ENCODE assay signal across 15 mouse cellular contexts in the genomic region with DNA sequence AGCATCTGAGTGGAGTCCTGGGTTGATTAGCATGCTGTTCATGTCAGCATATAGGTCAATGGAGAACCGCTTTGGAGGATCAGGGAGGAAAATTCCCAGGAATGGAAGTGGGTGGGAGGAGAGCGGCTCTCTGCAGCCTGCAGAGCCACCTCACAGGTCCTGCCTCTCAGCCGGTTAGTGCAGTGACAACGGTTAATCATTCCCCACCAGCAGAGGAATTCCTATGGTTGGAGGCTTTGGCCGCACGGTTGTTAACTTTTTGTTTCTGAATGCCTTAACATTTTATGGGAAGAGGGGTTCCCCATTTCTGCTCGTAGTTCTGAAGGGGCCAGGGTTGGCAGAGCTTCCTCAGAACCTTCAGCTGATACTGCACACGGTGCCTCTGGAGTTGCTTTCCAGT.
DNase-seq lines count a peak whose midpoint lies in the region; ATAC-seq and TF ChIP-seq lines count a peak whose summit lies in the region.
"Had no signal": no experiment of that assay in that cellular context is flagged by ENCODE, and none has a peak within 500 bp of the region (broad histone marks: within the 10 kb centered on the region; RNA-seq: fewer than 3 reads in every experiment).

No protein-coding gene starts in this region.

- TF ChIP-seq CTCF in thymus, adult 2 months (IDR thresholded peaks at IDR 0.05; ENCODE audit: borderline replicate concordance, control insufficient read depth, extremely low read depth, insufficient read depth, low read length, poor library complexity): no peak

- no peak for ATAC-seq in heart, embryonic 13.5 days (ENCODE audit: extremely low read depth, insufficient number of reproducible peaks, low FRiP score, low TSS enrichment)
- peak; percentile 81 for ATAC-seq in kidney, embryonic 15.5 days (replicated peaks; ENCODE audit: low FRiP score)
- ATAC-seq: intestine, postnatal 0 days had no signal

- H3K9ac ChIP-seq in heart, embryonic 13.5 days: no peak overlapping the region
- H3K9ac ChIP-seq in kidney, embryonic 15.5 days: no peak overlapping the region
- H3K9ac ChIP-seq: embryonic facial prominence, embryonic 13.5 days; limb, embryonic 15.5 days; midbrain, embryonic 12.5 days had no signal

- peak overlapping the region; percentile 15; the same call in 1 of the 2 replicates for H3K27ac ChIP-seq in heart, embryonic 13.5 days (replicated peaks)
- H3K27ac ChIP-seq in thymus, adult 2 months (ENCODE audit: control insufficient read depth, insufficient read depth, low read length): peak overlapping the region; percentile 82
- peak overlapping the region; percentile 90 for H3K27ac ChIP-seq in kidney, embryonic 15.5 days
- 0 out of 2 replicates have a peak overlapping the region, but pooled peaks have one; percentile 27 for H3K27ac ChIP-seq in limb, embryonic 10.5 days
- H3K27ac ChIP-seq: embryonic facial prominence, embryonic 13.5 days; limb, embryonic 15.5 days; midbrain, embryonic 12.5 days had no signal

- TF ChIP-seq POLR2A in thymus, adult 2 months (IDR thresholded peaks at IDR 0.05; ENCODE audit: control insufficient read depth, extremely low read depth, insufficient read depth, low read length, poor library complexity): no peak

- H3K27me3 ChIP-seq in heart, embryonic 13.5 days (replicated peaks): no peaks in the 10 kb centered on the region
- H3K27me3 ChIP-seq in thymus, adult 2 months (ENCODE audit: control insufficient read depth, insufficient read depth, low read length): no peaks in the 10 kb centered on the region
- no peaks in the 10 kb centered on the region for H3K27me3 ChIP-seq in kidney, embryonic 15.5 days
- H3K27me3 ChIP-seq in limb, embryonic 10.5 days (ENCODE audit: low read depth, poor library complexity, severe bottlenecking): no peaks in the 10 kb centered on the region
- H3K27me3 ChIP-seq: embryonic facial prominence, embryonic 13.5 days; limb, embryonic 15.5 days; midbrain, embryonic 12.5 days had no signal

- no peak for DNase-seq in heart, postnatal 14 days
- DNase-seq in thymus, adult 2 months: no peak
- DNase-seq in thymus, postnatal 10 days (ENCODE audit: low spot score in 2 of 2): no peak
- DNase-seq in limb, embryonic 10.5 days (ENCODE audit: low spot score): no peak
- DNase-seq in right cerebral cortex, postnatal 25 days: no peak
- no peak for DNase-seq in c-Kit-positive CD71-positive TER-119-positive erythroid progenitor cells, embryonic 14.5 days (ENCODE audit: low spot score)
- DNase-seq: adrenal gland, postnatal 14 days; cerebellum, adult 9-10 months; gastrocnemius, postnatal 10 days had no signal

- intact Hi-C loops in heart, postnatal 14 days (cut with DNase I): no loop called here

- 51% methylated on average over 8 of the region's 8 CpGs for WGBS in heart, embryonic 13.5 days
- WGBS in thymus, adult 2 months: 85% methylated on average over 8 of the region's 8 CpGs
- WGBS in kidney, embryonic 15.5 days: 39% methylated on average over 8 of the region's 8 CpGs
- WGBS in limb, embryonic 10.5 days: 81% methylated on average over 8 of the region's 8 CpGs

- H3K9me3 ChIP-seq in heart, embryonic 13.5 days: no peaks in the 10 kb centered on the region
- no peaks in the 10 kb centered on the region for H3K9me3 ChIP-seq in kidney, embryonic 15.5 days (replicated peaks)
- H3K9me3 ChIP-seq in limb, embryonic 10.5 days (replicated peaks): no peaks in the 10 kb centered on the region
- H3K9me3 ChIP-seq: embryonic facial prominence, embryonic 13.5 days; limb, embryonic 15.5 days; midbrain, embryonic 12.5 days had no signal

- no peak overlapping the region for H3K4me2 ChIP-seq in heart, embryonic 13.5 days
- H3K4me2 ChIP-seq in kidney, embryonic 15.5 days: peak overlapping the region; percentile 37; the same call in 1 of the 2 replicates
- H3K4me2 ChIP-seq: embryonic facial prominence, embryonic 13.5 days; limb, embryonic 15.5 days; midbrain, embryonic 12.5 days had no signal

- peaks cover 61% of the 10 kb centered on the region for H3K36me3 ChIP-seq in heart, embryonic 13.5 days
- H3K36me3 ChIP-seq in thymus, adult 2 months (ENCODE audit: control insufficient read depth, insufficient read depth, low read length): peaks cover 72% of the 10 kb centered on the region
- H3K36me3 ChIP-seq in kidney, embryonic 15.5 days: peaks cover 43% of the 10 kb centered on the region
- peaks cover 70% of the 10 kb centered on the region for H3K36me3 ChIP-seq in limb, embryonic 10.5 days
- H3K36me3 ChIP-seq: midbrain, embryonic 12.5 days had no signal

- no peak overlapping the region for H3K4me3 ChIP-seq in heart, embryonic 13.5 days
- no peak overlapping the region for H3K4me3 ChIP-seq in thymus, adult 2 months (ENCODE audit: control insufficient read depth, insufficient read depth, low read length)
- no peak overlapping the region for H3K4me3 ChIP-seq in kidney, embryonic 15.5 days (replicated peaks)
- H3K4me3 ChIP-seq in limb, embryonic 10.5 days: no peak overlapping the region
- H3K4me3 ChIP-seq: embryonic facial prominence, embryonic 13.5 days; limb, embryonic 15.5 days; midbrain, embryonic 12.5 days had no signal

- H3K4me1 ChIP-seq in heart, embryonic 13.5 days: peaks cover 55% of the 10 kb centered on the region
- H3K4me1 ChIP-seq in thymus, adult 2 months (replicated peaks; ENCODE audit: control insufficient read depth, insufficient read depth, low read length): peaks cover 60% of the 10 kb centered on the region
- H3K4me1 ChIP-seq in kidney, embryonic 15.5 days: peaks cover 48% of the 10 kb centered on the region
- H3K4me1 ChIP-seq in limb, embryonic 10.5 days: peaks cover 39% of the 10 kb centered on the region
- H3K4me1 ChIP-seq: midbrain, embryonic 12.5 days had no signal

Comparison
In these comparisons a context has a peak if more than half of its experiments do, and no peak if none do; other contexts are left out.
1. H3K27ac ChIP-seq: peak in every context shown above with its lines; median percentile 90 in kidney, embryonic 15.5 days; 82 in thymus, adult 2 months; 27 in limb, embryonic 10.5 days; 15 in heart, embryonic 13.5 days.